Mouse (Mus musculus) c-Kit-negative CD71-positive TER-119-positive erythroid progenitor cells, embryonic 14.5 days (primary cell): ENCODE data around the gene Wnt9b.

ENCODE experiments used
- DNase-seq: peaks from one replicate; pipeline ENCODE4 v3.0.0-alpha.2; 2013; ENCODE audit warnings: low read depth, low spot score

Gene Wnt9b

GRCm38 (mm10) chr11:103683667-103684334 is 65.8 kb downstream of the Wnt9b start:
- no peak for DNase-seq
